ENCODE assay signal across 11 mouse cellular contexts in the genomic region with DNA sequence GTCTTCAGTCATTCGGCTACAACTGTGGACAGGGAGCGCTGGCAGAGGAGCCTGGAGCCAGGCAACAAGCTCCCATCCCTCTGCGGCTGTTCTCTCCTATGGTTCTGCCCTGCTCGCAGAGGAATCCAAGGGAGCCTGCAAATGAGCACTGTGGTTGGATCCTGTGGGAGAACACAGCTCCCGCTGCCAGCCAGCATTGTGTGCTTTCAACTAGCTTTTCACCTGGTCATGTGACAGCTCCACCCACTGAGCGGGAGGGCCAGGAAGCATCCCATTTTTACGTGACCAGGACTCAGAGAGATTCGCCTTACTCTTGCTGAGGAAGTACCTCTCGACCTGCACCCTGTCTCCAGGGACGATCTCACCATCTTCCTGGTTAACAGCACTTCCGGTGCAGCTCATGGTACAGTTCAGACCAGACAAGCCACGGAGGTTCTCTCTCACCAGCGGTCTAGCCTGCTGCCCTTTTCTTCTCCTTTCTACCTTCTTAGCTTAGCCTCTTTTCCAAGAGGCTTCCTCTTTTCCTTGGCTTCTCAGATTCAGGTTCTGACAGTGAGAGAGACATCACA.
A peak's percentile ranks its signal among the peaks of the same experiment; 100 is the strongest.
DNase-seq lines count a peak whose midpoint lies in the region; ATAC-seq and TF ChIP-seq lines count a peak whose summit lies in the region.
"Had no signal": no experiment of that assay in that cellular context is flagged by ENCODE, and none has a peak within 500 bp of the region (broad histone marks: within the 10 kb centered on the region; RNA-seq: fewer than 3 reads in every experiment).

No protein-coding gene starts in this region.

- no peak for ATAC-seq in heart, postnatal 0 days (ENCODE audit: insufficient read depth, low read depth)
- ATAC-seq: intestine, embryonic 16.5 days had no signal

- TF ChIP-seq CTCF in heart, postnatal 0 days (IDR thresholded peaks at IDR 0.05; ENCODE audit: low read depth) = no peak

- H3K4me3 ChIP-seq in heart, postnatal 0 days (ENCODE audit: low read depth, low read length) = no peak overlapping the region
- H3K4me3 ChIP-seq: megakaryocyte, embryonic 14.5 days had no signal

- H3K9ac ChIP-seq in heart, postnatal 0 days (replicated peaks; ENCODE audit: low read depth, low read length) = no peak overlapping the region

- H3K4me1 ChIP-seq in heart, postnatal 0 days (ENCODE audit: control insufficient read depth, insufficient read depth) = no peaks in the 10 kb centered on the region
- H3K4me1 ChIP-seq: megakaryocyte, embryonic 14.5 days had no signal

- H3K36me3 ChIP-seq in heart, postnatal 0 days (replicated peaks; ENCODE audit: control insufficient read depth, insufficient read depth, low read length) = no peaks in the 10 kb centered on the region

- no peak for TF ChIP-seq EP300 in heart, postnatal 0 days (IDR thresholded peaks at IDR 0.05; ENCODE audit: low read depth)

- H3K4me2 ChIP-seq in heart, postnatal 0 days (ENCODE audit: low read depth, low read length) = peak overlapping the region; percentile 15; the same call in 1 of the 2 replicates

- no peak for DNase-seq in heart, postnatal 0 days (ENCODE audit: low spot score)
- DNase-seq in heart, postnatal 25 days (ENCODE audit: low spot score) = no peak
- DNase-seq in thymus, postnatal 14 days = peak; percentile 4
- DNase-seq in thymus, adult 18-20 months = no peak
- peak; percentile 45 for DNase-seq in liver
- DNase-seq in cerebellum, postnatal 25 days = no peak
- no peak for DNase-seq in retina, embryonic 14.5 days (ENCODE audit: low spot score)
- DNase-seq in embryo, embryonic 9.5 days (ENCODE audit: extremely low spot score) = no peak
- DNase-seq: cerebellum, postnatal 10 days had no signal

- H3K27ac ChIP-seq in heart, postnatal 0 days (ENCODE audit: low read depth) = no peak overlapping the region

- H3K9me3 ChIP-seq in heart, postnatal 0 days (replicated peaks; ENCODE audit: control insufficient read depth, low read length) = no peaks in the 10 kb centered on the region

- 41% methylated on average over 13 of the region's 13 CpGs for WGBS in heart, postnatal 0 days

- no peaks in the 10 kb centered on the region for H3K27me3 ChIP-seq in heart, postnatal 0 days (ENCODE audit: control insufficient read depth, insufficient read depth, low read length)

- intact Hi-C loops in heart, postnatal 25 days (cut with DNase I) = no loop called here

Comparison
In these comparisons a context has a peak if more than half of its experiments do, and no peak if none do; other contexts are left out.
1. DNase-seq: peak in thymus, postnatal 14 days (single experiment) and liver (single experiment); none in heart, postnatal 0 days (single experiment), heart, postnatal 25 days (single experiment), thymus, adult 18-20 months (0 of 2), cerebellum, postnatal 25 days (0 of 2), retina, embryonic 14.5 days (single experiment) and embryo, embryonic 9.5 days (single experiment).